Mouse (Mus musculus) spleen, adult 2 months (tissue): Measurements from ENCODE around the gene Tmcc1.

Experiments used
- CTCF ChIP-seq: fragments of 200-500 bp; IDR thresholded peaks from 2 replicates; pipeline ENCODE4 v1.5.1; 2011; ENCODE audit warnings: mild to moderate bottlenecking, inconsistent platforms; ENCODE audit not compliant: insufficient read depth, insufficient read length, insufficient replicate concordance; ENCODE audit errors: extremely low read depth
- POLR2A ChIP-seq: fragments of 200-500 bp; IDR thresholded peaks from 2 replicates; pipeline ENCODE4 v1.6.1; 2011; ENCODE audit warnings: low read depth, low read length, inconsistent platforms

DNA sequence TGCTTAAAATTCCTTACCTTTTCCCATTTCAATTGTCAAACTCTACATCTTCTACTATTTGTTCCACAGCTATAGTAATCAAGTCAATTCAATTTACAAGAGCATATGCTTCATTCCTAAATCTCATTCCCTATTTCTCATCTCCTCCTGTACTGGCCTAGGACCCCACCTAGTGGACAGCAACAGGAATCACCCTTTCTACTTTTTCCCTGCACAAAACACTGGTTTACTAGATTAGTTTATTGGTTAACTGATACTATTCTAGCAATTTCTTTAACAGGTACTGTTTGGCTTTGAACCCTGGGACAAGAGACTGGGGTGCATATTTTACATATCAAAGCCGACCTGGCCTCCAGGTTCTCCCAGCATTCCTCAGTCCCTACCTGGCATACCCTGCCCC, 64.6 kb downstream of the Tmcc1 start:
- no peak for TF ChIP-seq POLR2A
- no peak for TF ChIP-seq CTCF
